Mouse (Mus musculus): ENCODE data around the gene Opa1.

Gene Opa1

GRCm38 (mm10) chr16:29689187-29689819 lies 110.2 kb downstream of the Opa1 start:
- DNase-seq (ENCODE audit: low read depth, low spot score): no peak

- no peak for DNase-seq (ENCODE audit: low read depth, low spot score)
Measured at GRCm38 (mm10) chr16:29693025-29693682, 114.0 kb downstream of the Opa1 start.

- DNase-seq (ENCODE audit: low read depth, low spot score): no peak
Measured at GRCm38 (mm10) chr16:29693791-29694419, 114.8 kb downstream of the Opa1 start.

GRCm38 (mm10) chr16:29694420-29694959 lies 115.4 kb downstream of the Opa1 start:
- no peak for DNase-seq (ENCODE audit: low read depth, low spot score)

All from forelimb bud, embryonic 11.5 days (tissue).